Mouse (Mus musculus) left cerebral cortex, adult 2 months (tissue): Measurements from ENCODE around the gene Lmx1b. TPM values are rescaled to one million over a fixed set of nuclear protein-coding genes. Genes with fewer than 3 reads are reported as not detected.

Experiments
- DNase-seq, 2 experiments: peaks; one replicate each; pipeline ENCODE4 v3.0.0; 2021 to 2022; ENCODE audit warnings: low spot score in 2 of 2, mixed read lengths in 1 of 2; ENCODE audit errors: extremely low spot score in 1 of 2
- H3K27ac ChIP-seq: fragments of 200-600 bp; 2 replicates; pipeline ENCODE4 v1.8.1; 2022
- H3K4me3 ChIP-seq: fragments of 200-600 bp; 2 replicates; pipeline ENCODE4 v1.8.1; 2022
- CTCF ChIP-seq: fragments of 200-600 bp; IDR thresholded peaks from 2 replicates; pipeline ENCODE4 v1.8.1; 2022; ENCODE audit warnings: antibody characterized with exemption, mild to moderate bottlenecking, moderate library complexity
- intact Hi-C: fragments of 180-260 bp; cut with DNase I; formaldehyde crosslinking; loops from one replicate; pipeline ENCODE4 v1.15.1; 2025
- total RNA-seq, 2 experiments: library from RNA; stranded (reverse); gene quantifications; 2 replicates each; pipeline ENCODE4 v1.2.3; 2021

Lmx1b gene
- total RNA-seq, 2 experiments from 2014 or later, result 0.07 TPM; not detected in 1

- H3K4me3 ChIP-seq, result no peak overlapping the region
- no peak for DNase-seq
- H3K27ac ChIP-seq, result no peak overlapping the region
- intact Hi-C loops, result no loop called here
- TF ChIP-seq CTCF, result no peak
Observed at GRCm38 (mm10) chr2:33665363-33666058, 25.2 kb upstream of the Lmx1b start.

- DNase-seq, result no peak
- H3K4me3 ChIP-seq, result no peak overlapping the region
- intact Hi-C loops, result no loop called here
- no peak overlapping the region for H3K27ac ChIP-seq
- TF ChIP-seq CTCF, result no peak
Observed at GRCm38 (mm10) chr2:33664661-33665060, 24.4 kb upstream of the Lmx1b start.

GRCm38 (mm10) chr2:33659288-33659629 is 18.9 kb upstream of the Lmx1b start:
- no peak for DNase-seq
- H3K4me3 ChIP-seq, result no peak overlapping the region
- intact Hi-C loops, result no loop called here
- H3K27ac ChIP-seq, result no peak overlapping the region
- no peak for TF ChIP-seq CTCF

DNA sequence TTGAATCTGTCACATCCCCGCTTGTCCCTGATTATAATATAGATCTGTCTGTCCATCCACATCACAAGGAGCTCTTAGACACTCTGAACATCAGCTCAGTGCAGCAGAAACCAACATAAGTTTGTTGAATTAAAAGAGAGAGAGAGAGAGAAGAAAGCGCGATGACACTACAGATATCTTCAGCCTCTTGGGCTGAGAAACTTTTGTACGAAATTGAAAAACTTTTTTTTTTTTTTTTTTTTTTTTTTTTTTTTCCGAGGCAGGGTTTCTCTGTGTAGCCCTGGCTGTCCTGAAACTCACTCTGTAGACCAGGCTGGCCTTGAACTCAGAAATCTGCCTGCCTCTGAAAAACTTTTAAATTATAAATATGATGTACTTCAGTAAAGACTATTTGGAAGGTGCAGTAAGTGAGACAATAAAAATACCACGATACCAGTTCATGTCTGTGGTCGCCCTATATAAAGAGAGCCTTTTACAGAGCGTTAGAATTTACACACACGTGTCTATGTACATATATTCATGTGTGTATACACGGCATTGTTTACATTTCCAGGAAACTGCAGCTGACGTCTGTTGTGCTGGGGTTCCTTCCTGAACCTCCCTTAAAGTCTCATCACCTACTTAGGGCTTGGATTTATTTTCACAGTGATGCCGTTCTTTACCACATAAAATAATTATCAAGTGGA is 18.4 kb upstream of the Lmx1b start:
- H3K4me3 ChIP-seq, result no peak overlapping the region
- intact Hi-C loops, result no loop called here
- no peak for TF ChIP-seq CTCF

GRCm38 (mm10) chr2:33652517-33653198 is 12.3 kb upstream of the Lmx1b start:
- intact Hi-C loops, result no loop called here
- peak; percentile 25 for TF ChIP-seq CTCF
- H3K27ac ChIP-seq, result no peak overlapping the region
- no peak for DNase-seq
- H3K4me3 ChIP-seq, result no peak overlapping the region

More for the DNA sequence above, 18.4 kb upstream of the Lmx1b start:
- DNase-seq, result no peak
- H3K27ac ChIP-seq, result no peak overlapping the region

DNA sequence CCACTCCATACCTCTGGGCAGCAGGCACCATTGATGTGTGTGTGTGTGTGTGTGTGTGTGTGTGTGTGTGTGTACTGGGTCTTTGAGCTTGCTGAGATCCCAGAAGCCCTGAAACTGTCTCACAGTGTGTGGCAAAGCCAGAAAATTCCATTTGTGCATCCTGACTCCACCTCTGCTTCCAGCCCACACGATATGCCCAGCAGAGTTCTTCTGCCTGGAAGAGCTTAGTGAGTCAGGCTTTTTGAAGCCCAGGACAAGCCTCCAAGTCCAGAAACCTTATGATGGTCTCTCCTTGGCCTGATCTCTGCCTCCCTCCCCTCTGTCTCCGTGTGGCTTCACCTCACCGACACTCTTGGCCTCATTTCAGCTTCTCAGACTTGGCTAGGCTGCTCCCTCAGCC is 9.1 kb upstream of the Lmx1b start:
- no peak for TF ChIP-seq CTCF
- DNase-seq, result no peak
- intact Hi-C loops, result no loop called here
- Histone ChIP-seq H3K4me3 (no peak overlapping the region), H3K27ac (no peak overlapping the region)

GRCm38 (mm10) chr2:33648894-33649293 is 8.6 kb upstream of the Lmx1b start:
- no peak for TF ChIP-seq CTCF
- DNase-seq, result no peak
- intact Hi-C loops, result no loop called here
- Histone ChIP-seq H3K27ac (no peak overlapping the region), H3K4me3 (no peak overlapping the region)

GRCm38 (mm10) chr2:33646283-33646550 is 5.9 kb upstream of the Lmx1b start:
- H3K4me3 ChIP-seq, result no peak overlapping the region
- no peak for DNase-seq
- intact Hi-C loops, result no loop called here
- no peak for TF ChIP-seq CTCF
- H3K27ac ChIP-seq, result no peak overlapping the region

DNA sequence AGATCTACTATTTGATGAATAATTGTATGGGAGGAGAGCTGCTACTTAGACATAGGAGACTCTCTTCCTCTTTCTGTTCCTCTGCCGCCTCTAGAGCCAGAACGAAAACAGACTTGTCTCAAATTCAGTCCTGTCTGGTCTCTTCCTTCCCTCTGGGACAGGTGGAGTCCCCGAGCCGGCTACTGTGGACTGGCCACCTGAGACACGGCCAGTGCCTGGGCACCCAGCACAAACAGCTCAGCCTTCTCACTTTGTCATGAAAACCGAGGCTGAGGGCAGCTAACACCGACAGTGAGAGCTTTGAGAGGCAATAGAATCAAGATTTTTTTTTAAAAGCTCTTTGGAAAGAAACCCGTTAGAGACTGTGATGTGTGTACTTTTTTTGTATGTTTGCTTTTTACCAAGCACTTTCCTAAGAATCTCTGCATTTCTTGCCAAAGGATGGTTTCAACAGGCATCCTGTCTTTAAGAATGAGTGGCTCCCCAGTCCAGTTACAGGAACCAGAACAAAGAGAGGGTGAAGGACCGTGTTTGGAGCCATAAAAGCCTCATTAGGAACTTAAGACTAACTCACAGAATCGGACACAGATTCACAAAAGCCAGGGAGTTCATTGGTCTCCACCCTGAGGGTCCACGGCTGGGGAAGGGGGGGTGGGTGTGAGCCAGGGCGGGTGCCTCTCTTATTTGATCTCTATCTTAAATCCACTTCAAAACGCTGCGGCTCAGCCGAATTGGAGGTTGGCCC is 5.4 kb upstream of the Lmx1b start:
- DNase-seq, result no peak
- Histone ChIP-seq H3K4me3 (no peak overlapping the region), H3K27ac (no peak overlapping the region)
- intact Hi-C loops, result no loop called here
- no peak for TF ChIP-seq CTCF

GRCm38 (mm10) chr2:33643721-33644713 is 3.7 kb upstream of the Lmx1b start:
- TF ChIP-seq CTCF, result no peak
- Histone ChIP-seq H3K4me3 (no peak overlapping the region), H3K27ac (no peak overlapping the region)
- intact Hi-C loops, result loop anchor here (1.0 to 5.0 kb wide), 2 partner anchors 77 to 156 kb away; no protein-coding TSS in a partner anchor
- no peak for DNase-seq
